Mouse (Mus musculus) urinary bladder, postnatal 36 days (tissue): Measurements from ENCODE around the gene Esp36.
"Not testable (repeated sequence)": the region's sequence is repeated elsewhere in the genome, so short reads cannot be mapped to it uniquely, and the experiment has no call there.

Experiments used
- DNase-seq, 2 experiments: peaks; one replicate each; pipeline ENCODE4 v3.0.0; 2022; ENCODE audit warnings: low spot score in 2 of 2, mixed read lengths in 1 of 2

Gene Esp36

DNA sequence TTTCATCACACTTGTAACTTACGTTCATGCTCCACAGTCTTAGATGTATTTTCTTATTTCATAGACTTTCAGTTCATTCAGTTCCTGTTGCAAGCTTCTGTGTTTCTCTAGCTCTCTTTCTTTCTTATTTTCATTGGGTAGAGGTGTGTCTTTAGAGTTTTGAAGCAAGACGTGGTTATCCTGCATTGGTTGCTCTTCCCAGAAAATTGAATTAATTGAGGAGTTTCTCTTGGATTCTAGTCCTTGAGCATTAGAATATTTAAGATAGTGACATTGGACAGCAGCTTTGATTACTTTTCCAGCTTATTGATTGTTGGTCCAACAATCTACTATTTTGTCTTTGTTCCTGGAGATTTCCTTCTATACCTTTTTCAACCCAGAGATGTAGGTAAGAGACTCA, at the start of gene Esp36:
Gene Esp36, minus strand, starts transcription at position 101 of the 400 bp plus-strand sequence.
- DNase-seq: no peak

- DNase-seq: not testable (repeated sequence)
Measured at GRCm38 (mm10) chr17:38456206-38456605, 36.2 kb upstream of the Esp36 start.

DNA sequence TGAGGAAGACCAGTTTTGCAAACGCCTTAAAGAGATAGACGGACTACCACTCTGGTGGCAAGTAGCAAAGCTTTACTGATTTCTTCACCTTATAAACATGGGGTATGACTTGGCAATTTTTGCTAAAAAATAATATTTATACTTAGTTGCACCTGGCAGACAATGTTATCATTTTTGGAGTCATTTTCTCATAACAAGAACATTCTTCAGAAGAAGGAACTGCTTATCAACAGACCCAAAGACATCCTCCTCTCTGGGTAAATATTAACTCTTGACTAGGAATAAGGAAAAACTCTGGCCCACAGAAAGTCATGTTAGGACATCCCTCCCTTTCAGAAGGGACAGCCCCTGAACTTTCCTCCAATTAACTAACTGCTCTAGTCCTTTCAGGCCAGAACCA, 30.7 kb upstream of the Esp36 start:
- DNase-seq: no peak

GRCm38 (mm10) chr17:38406135-38406534, 13.8 kb downstream of the Esp36 start:
- no peak for DNase-seq

DNA sequence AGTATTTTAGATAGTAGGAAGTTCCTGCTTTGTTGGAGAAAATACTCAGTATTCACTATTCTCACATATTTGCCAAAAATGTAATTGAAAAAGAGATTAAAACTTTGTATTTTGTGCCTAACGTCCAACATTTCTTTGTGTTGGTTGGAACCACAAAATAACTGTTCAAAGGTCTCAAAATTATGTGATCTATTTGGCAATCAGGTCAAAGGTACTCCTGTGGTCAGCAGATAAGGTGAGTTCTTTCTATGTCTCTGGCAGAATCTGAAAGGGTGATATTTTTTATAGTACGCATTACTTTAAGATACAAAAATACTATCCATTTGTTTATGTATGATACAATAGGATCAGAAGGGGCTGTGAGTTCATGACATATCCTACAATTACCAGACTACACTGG, 28.2 kb downstream of the Esp36 start:
- no peak for DNase-seq
